Mouse (Mus musculus) G1E (cell line): ENCODE data around the gene Zfp872. TPM values are rescaled to one million over a fixed set of nuclear protein-coding genes. Genes with fewer than 3 reads are reported as not detected.

ENCODE experiments used
- ATAC-seq: 2 replicates; pipeline ENCODE4 v1.8.0; 2016; ENCODE audit warnings: mild to moderate bottlenecking; ENCODE audit not compliant: insufficient number of reproducible peaks, poor library complexity, low FRiP score, severe bottlenecking; ENCODE audit errors: extremely low read depth
- DNase-seq: peaks from one replicate; pipeline ENCODE4 v3.0.0; 2012; ENCODE audit warnings: low spot score
- H3K27me3 ChIP-seq: 2 replicates; pipeline ENCODE4 v1.6.1; 2012; ENCODE audit warnings: mild to moderate bottlenecking, low read length, inconsistent platforms; ENCODE audit not compliant: insufficient read depth
- H3K36me3 ChIP-seq: replicated peaks from 2 replicates; pipeline ENCODE3; 2012; ENCODE audit warnings: mild to moderate bottlenecking, inconsistent platforms
- H3K4me1 ChIP-seq: 2 replicates; pipeline ENCODE4 v1.6.1; 2012; ENCODE audit warnings: low read depth, low read length, inconsistent platforms, mixed read lengths; ENCODE audit not compliant: insufficient read depth
- H3K4me3 ChIP-seq: 2 replicates; pipeline ENCODE4 v1.5.1; 2012; ENCODE audit warnings: low read depth, mild to moderate bottlenecking, inconsistent platforms, low read length, moderate library complexity, mixed read lengths
- H3K9me3 ChIP-seq: replicated peaks from 2 replicates; pipeline ENCODE4 v1.6.1; 2012; ENCODE audit warnings: inconsistent platforms
- CTCF ChIP-seq: IDR thresholded peaks from 2 replicates; pipeline ENCODE4 v1.5.1; 2012; ENCODE audit warnings: low read depth, low read length, inconsistent platforms, mixed read lengths
- GATA1 ChIP-seq: IDR thresholded peaks from 2 replicates; pipeline ENCODE4 v1.6.1; 2012; ENCODE audit warnings: borderline replicate concordance, low read length, inconsistent platforms, mixed read lengths
- GATA2 ChIP-seq: IDR thresholded peaks from 2 replicates; pipeline ENCODE4 v1.6.1; 2012; ENCODE audit warnings: low read depth, low read length, inconsistent platforms, borderline replicate concordance
- POLR2AphosphoS5 ChIP-seq: IDR thresholded peaks from 2 replicates; pipeline ENCODE4 v1.6.1; 2012; ENCODE audit warnings: low read depth, low read length, inconsistent platforms; ENCODE audit not compliant: insufficient replicate concordance
- TAL1 ChIP-seq: conservative IDR thresholded peaks from 2 replicates; pipeline ENCODE4 v1.6.1; 2012; ENCODE audit warnings: low read depth, low read length, inconsistent platforms, mixed read lengths
- polyA plus RNA-seq: library from polyadenylated mRNA; stranded (reverse); fragments of >175 nt; gene quantifications from 2 replicates; pipeline ENCODE4 v1.2.3, GENCODE M21; 2012
- total RNA-seq, 2 experiments: library from RNA; stranded (forward) in 1 of 2; stranded (reverse) in 1 of 2; fragments of 200-1000 nt in 1 of 2; fragments of >200 nt in 1 of 2; fragmentation: Nextera tagmentation in 1 of 2; gene quantifications; 2 replicates each; pipeline ENCODE4 v1.2.3; 2014 to 2017

Gene Zfp872
- total and polyA plus RNA-seq, 3 experiments = 0.16 TPM; not detected in 2

GRCm38 (mm10) chr9:22226846-22227245 is 39.0 kb downstream of the Zfp872 start:
- no peaks in the 10 kb centered on the region; the same call in none of the 2 replicates for H3K9me3 ChIP-seq
- DNase-seq (no peak), ATAC-seq (no peak)
- H3K4me1 ChIP-seq = peaks cover 23% of the 10 kb centered on the region
- H3K4me3 ChIP-seq = peak overlapping the region; percentile 94
- TF ChIP-seq CTCF = no peak
- no peak for TF ChIP-seq GATA2
- no peak for TF ChIP-seq TAL1
- TF ChIP-seq GATA1 = no peak
- TF ChIP-seq POLR2AphosphoS5 = no peak
- H3K27me3 ChIP-seq = no peaks in the 10 kb centered on the region
- peaks cover 25% of the 10 kb centered on the region for H3K36me3 ChIP-seq

- Histone ChIP-seq H3K9me3 (peaks cover 3% of the 10 kb centered on the region), H3K4me3 (no peak overlapping the region; the same call in 1 of the 2 replicates), H3K36me3 (peaks cover 45% of the 10 kb centered on the region), H3K4me1 (peaks cover 23% of the 10 kb centered on the region), H3K27me3 (no peaks in the 10 kb centered on the region)
- TF ChIP-seq TAL1 = no peak
- TF ChIP-seq GATA1 = no peak
- TF ChIP-seq GATA2 = no peak
- no peak for TF ChIP-seq CTCF
- no peak for TF ChIP-seq POLR2AphosphoS5
- DNase-seq (no peak), ATAC-seq (no peak)
These were observed 41.6 kb downstream of the Zfp872 start for GRCm38 (mm10) chr9:22229386-22230026.

- peaks cover 23% of the 10 kb centered on the region for H3K4me1 ChIP-seq
- no peak for ATAC-seq
- TF ChIP-seq POLR2AphosphoS5 = no peak
- TF ChIP-seq TAL1 = no peak
- no peak for TF ChIP-seq GATA1
- TF ChIP-seq GATA2 = no peak
- TF ChIP-seq CTCF = no peak
These were observed 42.2 kb downstream of the Zfp872 start for GRCm38 (mm10) chr9:22230061-22230460.

GRCm38 (mm10) chr9:22230556-22230955 is 42.7 kb downstream of the Zfp872 start:
- no peak overlapping the region for H3K4me3 ChIP-seq
- peaks cover 55% of the 10 kb centered on the region for H3K36me3 ChIP-seq
- H3K4me1 ChIP-seq = peaks cover 23% of the 10 kb centered on the region
- DNase-seq (no peak), ATAC-seq (no peak)
- no peaks in the 10 kb centered on the region for H3K27me3 ChIP-seq
- TF ChIP-seq POLR2AphosphoS5 (no peak), CTCF (no peak), TAL1 (no peak), GATA1 (no peak), GATA2 (no peak)
- peaks cover 11% of the 10 kb centered on the region for H3K9me3 ChIP-seq

More at GRCm38 (mm10) chr9:22230061-22230460, 42.2 kb downstream of the Zfp872 start:
- no peak for DNase-seq
- H3K27me3 ChIP-seq = no peaks in the 10 kb centered on the region
- H3K9me3 ChIP-seq = peaks cover 7% of the 10 kb centered on the region
- peaks cover 50% of the 10 kb centered on the region for H3K36me3 ChIP-seq
- no peak overlapping the region for H3K4me3 ChIP-seq

- no peak for ATAC-seq
- DNase-seq = no peak
- Histone ChIP-seq H3K4me3 (no peak overlapping the region), H3K36me3 (peaks cover 94% of the 10 kb centered on the region), H3K27me3 (no peaks in the 10 kb centered on the region), H3K4me1 (peaks cover 3% of the 10 kb centered on the region; the same call in 1 of the 2 replicates), H3K9me3 (peaks cover 35% of the 10 kb centered on the region)
- TF ChIP-seq GATA2 (no peak), GATA1 (no peak), POLR2AphosphoS5 (no peak), CTCF (no peak), TAL1 (no peak)
These were observed 52.1 kb downstream of the Zfp872 start for GRCm38 (mm10) chr9:22240001-22240400.

GRCm38 (mm10) chr9:22244242-22244641 is 56.4 kb downstream of the Zfp872 start:
- Histone ChIP-seq H3K27me3 (no peaks in the 10 kb centered on the region), H3K4me3 (no peak overlapping the region), H3K36me3 (peaks cover 64% of the 10 kb centered on the region), H3K4me1 (peaks cover 3% of the 10 kb centered on the region; the same call in 1 of the 2 replicates), H3K9me3 (peaks cover 32% of the 10 kb centered on the region)
- DNase-seq (no peak), ATAC-seq (no peak)
- TF ChIP-seq POLR2AphosphoS5 = no peak
- no peak for TF ChIP-seq CTCF
- no peak for TF ChIP-seq GATA1
- TF ChIP-seq TAL1 = no peak
- TF ChIP-seq GATA2 = no peak

Other genes with a start within 250 kb of the Zfp872 start
- gene Swsap1, start 232.3 kb upstream of the Zfp872 start, total RNA-seq (2014; fragmentation: Nextera tagmentation) = 11.8 and 12.4 TPM in 2 replicates
- gene Swsap1, start 232.3 kb upstream of the Zfp872 start, total RNA-seq (2017) = 10.9 and 12.8 TPM in 2 replicates
- 12.6 and 14.5 TPM in 2 replicates for gene Swsap1, start 232.3 kb upstream of the Zfp872 start, polyA plus RNA-seq
- gene Epor, start 224.6 kb upstream of the Zfp872 start, total RNA-seq (2014; fragmentation: Nextera tagmentation) = 35.5 and 49.7 TPM in 2 replicates
- 14.4 and 21.9 TPM in 2 replicates for gene Epor, start 224.6 kb upstream of the Zfp872 start, total RNA-seq (2017)
- 125 and 135 TPM in 2 replicates for gene Epor, start 224.6 kb upstream of the Zfp872 start, polyA plus RNA-seq
- not detected in 2 replicates for gene Rgl3, start 198.6 kb upstream of the Zfp872 start, total RNA-seq (2014; fragmentation: Nextera tagmentation)
- gene Rgl3, start 198.6 kb upstream of the Zfp872 start, total RNA-seq (2017) = 0.05 TPM in 1 of 2 replicates, not detected in the other
- gene Rgl3, start 198.6 kb upstream of the Zfp872 start, polyA plus RNA-seq = not detected in 2 replicates
- gene Ccdc151, start 185.5 kb upstream of the Zfp872 start, total RNA-seq (2014; fragmentation: Nextera tagmentation) = not detected in 2 replicates
- gene Ccdc151, start 185.5 kb upstream of the Zfp872 start, total RNA-seq (2017) = 0.22 TPM in 1 of 2 replicates, not detected in the other
- gene Ccdc151, start 185.5 kb upstream of the Zfp872 start, polyA plus RNA-seq = 0.07 and 0.08 TPM in 2 replicates
- 55.3 and 65.0 TPM in 2 replicates for gene Prkcsh, start 185.3 kb upstream of the Zfp872 start, total RNA-seq (2014; fragmentation: Nextera tagmentation)
- 115 and 116 TPM in 2 replicates for gene Prkcsh, start 185.3 kb upstream of the Zfp872 start, total RNA-seq (2017)
- gene Prkcsh, start 185.3 kb upstream of the Zfp872 start, polyA plus RNA-seq = 159 and 167 TPM in 2 replicates
- not detected in 2 replicates for gene Elavl3, start 136.1 kb upstream of the Zfp872 start, total RNA-seq (2014; fragmentation: Nextera tagmentation)
- 0.05 and 0.06 TPM in 2 replicates for gene Elavl3, start 136.1 kb upstream of the Zfp872 start, total RNA-seq (2017)
- gene Elavl3, start 136.1 kb upstream of the Zfp872 start, polyA plus RNA-seq = 0.01 TPM in 1 of 2 replicates, not detected in the other
- not detected in 2 replicates for gene Gm49318, start 116.8 kb upstream of the Zfp872 start, total RNA-seq (2014; fragmentation: Nextera tagmentation)
- not detected in 2 replicates for gene Gm49318, start 116.8 kb upstream of the Zfp872 start, total RNA-seq (2017)
- not detected in 2 replicates for gene Gm49318, start 116.8 kb upstream of the Zfp872 start, polyA plus RNA-seq
- 7.3 and 10.5 TPM in 2 replicates for gene Zfp653, start 116.7 kb upstream of the Zfp872 start, total RNA-seq (2014; fragmentation: Nextera tagmentation)
- gene Zfp653, start 116.7 kb upstream of the Zfp872 start, total RNA-seq (2017) = 9.1 and 11.3 TPM in 2 replicates
- gene Zfp653, start 116.7 kb upstream of the Zfp872 start, polyA plus RNA-seq = 19.0 and 22.4 TPM in 2 replicates
- 18.2 and 25.4 TPM in 2 replicates for gene Ecsit, start 102.7 kb upstream of the Zfp872 start, total RNA-seq (2014; fragmentation: Nextera tagmentation)
- gene Ecsit, start 102.7 kb upstream of the Zfp872 start, total RNA-seq (2017) = 24.0 and 28.5 TPM in 2 replicates
- 33.2 and 43.2 TPM in 2 replicates for gene Ecsit, start 102.7 kb upstream of the Zfp872 start, polyA plus RNA-seq
- not detected in 2 replicates for gene Cnn1, start 88.9 kb upstream of the Zfp872 start, total RNA-seq (2014; fragmentation: Nextera tagmentation)
- gene Cnn1, start 88.9 kb upstream of the Zfp872 start, total RNA-seq (2017) = 0.05 and 0.17 TPM in 2 replicates
- not detected in 2 replicates for gene Cnn1, start 88.9 kb upstream of the Zfp872 start, polyA plus RNA-seq
- gene Elof1, start 70.9 kb upstream of the Zfp872 start, total RNA-seq (2014; fragmentation: Nextera tagmentation) = 88.3 and 119 TPM in 2 replicates
- 66.7 and 86.0 TPM in 2 replicates for gene Elof1, start 70.9 kb upstream of the Zfp872 start, total RNA-seq (2017)
- gene Elof1, start 70.9 kb upstream of the Zfp872 start, polyA plus RNA-seq = 90.8 and 98.4 TPM in 2 replicates
- gene Acp5, start 52.4 kb upstream of the Zfp872 start, total RNA-seq (2014; fragmentation: Nextera tagmentation) = 17.1 and 24.2 TPM in 2 replicates
- gene Acp5, start 52.4 kb upstream of the Zfp872 start, total RNA-seq (2017) = 10.3 and 13.0 TPM in 2 replicates
- gene Acp5, start 52.4 kb upstream of the Zfp872 start, polyA plus RNA-seq = 27.6 and 28.5 TPM in 2 replicates
- 24.8 and 30.3 TPM in 2 replicates for gene Pigyl, start 31.2 kb upstream of the Zfp872 start, total RNA-seq (2014; fragmentation: Nextera tagmentation)
- gene Pigyl, start 31.2 kb upstream of the Zfp872 start, total RNA-seq (2017) = 34.1 and 37.6 TPM in 2 replicates
- 85.2 and 86.5 TPM in 2 replicates for gene Pigyl, start 31.2 kb upstream of the Zfp872 start, polyA plus RNA-seq
- gene Zfp809, start 37.6 kb downstream of the Zfp872 start, total RNA-seq (2014; fragmentation: Nextera tagmentation) = 180 and 200 TPM in 2 replicates
- gene Zfp809, start 37.6 kb downstream of the Zfp872 start, total RNA-seq (2017) = 54.9 and 67.1 TPM in 2 replicates
- 11.8 and 16.2 TPM in 2 replicates for gene Zfp809, start 37.6 kb downstream of the Zfp872 start, polyA plus RNA-seq
- gene Zfp599, start 71.8 kb downstream of the Zfp872 start, total RNA-seq (2014; fragmentation: Nextera tagmentation) = 4.4 and 4.9 TPM in 2 replicates
- 1.1 and 2.0 TPM in 2 replicates for gene Zfp599, start 71.8 kb downstream of the Zfp872 start, total RNA-seq (2017)
- gene Zfp599, start 71.8 kb downstream of the Zfp872 start, polyA plus RNA-seq = 0.07 and 0.13 TPM in 2 replicates
- 17.6 and 18.4 TPM in 2 replicates for gene Zfp810, start 119.6 kb downstream of the Zfp872 start, total RNA-seq (2014; fragmentation: Nextera tagmentation)
- gene Zfp810, start 119.6 kb downstream of the Zfp872 start, total RNA-seq (2017) = 12.6 and 13.2 TPM in 2 replicates
- 3.0 and 3.3 TPM in 2 replicates for gene Zfp810, start 119.6 kb downstream of the Zfp872 start, polyA plus RNA-seq
- 183 and 184 TPM in 2 replicates for gene Anln, start 201.1 kb downstream of the Zfp872 start, total RNA-seq (2014; fragmentation: Nextera tagmentation)
- 62.1 and 62.4 TPM in 2 replicates for gene Anln, start 201.1 kb downstream of the Zfp872 start, total RNA-seq (2017)
- gene Anln, start 201.1 kb downstream of the Zfp872 start, polyA plus RNA-seq = 6.8 and 8.7 TPM in 2 replicates
- 5.1 and 10.3 TPM in 2 replicates for gene 9530077C05Rik, start 223.4 kb downstream of the Zfp872 start, total RNA-seq (2014; fragmentation: Nextera tagmentation)
- gene 9530077C05Rik, start 223.4 kb downstream of the Zfp872 start, total RNA-seq (2017) = 6.8 and 7.9 TPM in 2 replicates
- 1.3 and 1.8 TPM in 2 replicates for gene 9530077C05Rik, start 223.4 kb downstream of the Zfp872 start, polyA plus RNA-seq